Mouse (Mus musculus): Measurements from ENCODE around the gene Lrrc36. TPM values are rescaled to one million over a fixed set of nuclear protein-coding genes. Genes with fewer than 3 reads are reported as not detected.

Gene Lrrc36
- polyA plus RNA-seq, 1 experiment = 3.0 TPM

- no peak for TF ChIP-seq CTCF (IDR thresholded peaks at IDR 0.05; ENCODE audit: control insufficient read depth, insufficient read depth, low read length)
- no peak for TF ChIP-seq POLR2A (IDR thresholded peaks at IDR 0.05; ENCODE audit: borderline replicate concordance, control insufficient read depth, low read depth, low read length)
- peaks cover 1% of the 10 kb centered on the region; the same call in 1 of the 2 replicates for H3K4me1 ChIP-seq (ENCODE audit: control insufficient read depth, insufficient read depth, low read length)
- no peak overlapping the region for H3K27ac ChIP-seq (ENCODE audit: control insufficient read depth, insufficient read depth, low read depth, low read length, poor library complexity)
- H3K4me3 ChIP-seq (replicated peaks; ENCODE audit: control insufficient read depth, low read depth, low read length) = no peak overlapping the region
- WGBS = 17% methylated on average over 5 of the region's 5 CpGs
Measured at GRCm38 (mm10) chr8:105474680-105475079, 61.3 kb downstream of the Lrrc36 start.

GRCm38 (mm10) chr8:105475254-105475653 is 61.9 kb downstream of the Lrrc36 start:
- H3K4me1 ChIP-seq (ENCODE audit: control insufficient read depth, insufficient read depth, low read length) = no peaks in the 10 kb centered on the region
- WGBS = 86% methylated on average over 4 of the region's 4 CpGs
- no peak overlapping the region for H3K27ac ChIP-seq (ENCODE audit: control insufficient read depth, insufficient read depth, low read depth, low read length, poor library complexity)
- TF ChIP-seq CTCF (IDR thresholded peaks at IDR 0.05; ENCODE audit: control insufficient read depth, insufficient read depth, low read length) (no peak), POLR2A (IDR thresholded peaks at IDR 0.05; ENCODE audit: borderline replicate concordance, control insufficient read depth, low read depth, low read length) (no peak)
- no peak overlapping the region for H3K4me3 ChIP-seq (replicated peaks; ENCODE audit: control insufficient read depth, low read depth, low read length)

- Histone ChIP-seq H3K4me3 (replicated peaks; ENCODE audit: control insufficient read depth, low read depth, low read length) (no peak overlapping the region), H3K27ac (ENCODE audit: control insufficient read depth, insufficient read depth, low read depth, low read length, poor library complexity) (no peak overlapping the region), H3K4me1 (ENCODE audit: control insufficient read depth, insufficient read depth, low read length) (no peaks in the 10 kb centered on the region)
- 90% methylated on average over 8 of the region's 8 CpGs for WGBS
- TF ChIP-seq CTCF (IDR thresholded peaks at IDR 0.05; ENCODE audit: control insufficient read depth, insufficient read depth, low read length) = no peak
- no peak for TF ChIP-seq POLR2A (IDR thresholded peaks at IDR 0.05; ENCODE audit: borderline replicate concordance, control insufficient read depth, low read depth, low read length)
Measured at GRCm38 (mm10) chr8:105475742-105476141, 62.4 kb downstream of the Lrrc36 start.

- Histone ChIP-seq H3K4me3 (replicated peaks; ENCODE audit: control insufficient read depth, low read depth, low read length) (no peak overlapping the region), H3K4me1 (ENCODE audit: control insufficient read depth, insufficient read depth, low read length) (no peaks in the 10 kb centered on the region), H3K27ac (ENCODE audit: control insufficient read depth, insufficient read depth, low read depth, low read length, poor library complexity) (no peak overlapping the region)
- WGBS = 86% methylated on average over 7 of the region's 7 CpGs
- TF ChIP-seq CTCF (IDR thresholded peaks at IDR 0.05; ENCODE audit: control insufficient read depth, insufficient read depth, low read length) (no peak), POLR2A (IDR thresholded peaks at IDR 0.05; ENCODE audit: borderline replicate concordance, control insufficient read depth, low read depth, low read length) (no peak)
Measured at GRCm38 (mm10) chr8:105476161-105476560, 62.8 kb downstream of the Lrrc36 start.

GRCm38 (mm10) chr8:105476628-105477413 is 63.5 kb downstream of the Lrrc36 start:
- 60% methylated on average over 25 of the region's 25 CpGs for WGBS
- Histone ChIP-seq H3K27ac (ENCODE audit: control insufficient read depth, insufficient read depth, low read depth, low read length, poor library complexity) (no peak overlapping the region), H3K4me3 (replicated peaks; ENCODE audit: control insufficient read depth, low read depth, low read length) (no peak overlapping the region), H3K4me1 (ENCODE audit: control insufficient read depth, insufficient read depth, low read length) (no peaks in the 10 kb centered on the region)
- TF ChIP-seq CTCF (IDR thresholded peaks at IDR 0.05; ENCODE audit: control insufficient read depth, insufficient read depth, low read length) (peak; percentile 82), POLR2A (IDR thresholded peaks at IDR 0.05; ENCODE audit: borderline replicate concordance, control insufficient read depth, low read depth, low read length) (no peak; the same call in 1 of the 2 replicates)

- Histone ChIP-seq H3K4me3 (replicated peaks; ENCODE audit: control insufficient read depth, low read depth, low read length) (no peak overlapping the region), H3K27ac (ENCODE audit: control insufficient read depth, insufficient read depth, low read depth, low read length, poor library complexity) (no peak overlapping the region), H3K4me1 (ENCODE audit: control insufficient read depth, insufficient read depth, low read length) (no peaks in the 10 kb centered on the region)
- WGBS = 85% methylated on average over 3 of the region's 3 CpGs
- TF ChIP-seq POLR2A (IDR thresholded peaks at IDR 0.05; ENCODE audit: borderline replicate concordance, control insufficient read depth, low read depth, low read length) (no peak), CTCF (IDR thresholded peaks at IDR 0.05; ENCODE audit: control insufficient read depth, insufficient read depth, low read length) (no peak)
Measured at GRCm38 (mm10) chr8:105477792-105478191, 64.4 kb downstream of the Lrrc36 start.

GRCm38 (mm10) chr8:105481013-105481412 is 67.6 kb downstream of the Lrrc36 start:
- Histone ChIP-seq H3K27ac (ENCODE audit: control insufficient read depth, insufficient read depth, low read depth, low read length, poor library complexity) (no peak overlapping the region), H3K4me1 (ENCODE audit: control insufficient read depth, insufficient read depth, low read length) (no peaks in the 10 kb centered on the region), H3K4me3 (replicated peaks; ENCODE audit: control insufficient read depth, low read depth, low read length) (no peak overlapping the region)
- WGBS = 82% methylated on average over 2 of the region's 2 CpGs
- no peak for TF ChIP-seq CTCF (IDR thresholded peaks at IDR 0.05; ENCODE audit: control insufficient read depth, insufficient read depth, low read length)
- TF ChIP-seq POLR2A (IDR thresholded peaks at IDR 0.05; ENCODE audit: borderline replicate concordance, control insufficient read depth, low read depth, low read length) = no peak

GRCm38 (mm10) chr8:105481453-105481852 is 68.1 kb downstream of the Lrrc36 start:
- Histone ChIP-seq H3K4me3 (replicated peaks; ENCODE audit: control insufficient read depth, low read depth, low read length) (no peak overlapping the region), H3K27ac (ENCODE audit: control insufficient read depth, insufficient read depth, low read depth, low read length, poor library complexity) (no peak overlapping the region), H3K4me1 (ENCODE audit: control insufficient read depth, insufficient read depth, low read length) (no peaks in the 10 kb centered on the region)
- TF ChIP-seq CTCF (IDR thresholded peaks at IDR 0.05; ENCODE audit: control insufficient read depth, insufficient read depth, low read length) (peak; percentile 51; the same call in 1 of the 2 replicates), POLR2A (IDR thresholded peaks at IDR 0.05; ENCODE audit: borderline replicate concordance, control insufficient read depth, low read depth, low read length) (no peak)
- 68% methylated on average over 6 of the region's 6 CpGs for WGBS

Data from bone marrow, adult 2 months (tissue).